Mouse (Mus musculus) bone marrow macrophage, adult 2 months (primary cell): Measurements from ENCODE around the gene Gpr4.

Experiments
- CTCF ChIP-seq: IDR thresholded peaks from 2 replicates; pipeline ENCODE4 v1.5.1; 2012; ENCODE audit warnings: low read depth, mild to moderate bottlenecking, low read length, moderate library complexity
- POLR2A ChIP-seq: IDR thresholded peaks from 2 replicates; pipeline ENCODE4 v1.6.1; 2012; ENCODE audit warnings: mild to moderate bottlenecking, low read depth, low read length, borderline replicate concordance

DNA sequence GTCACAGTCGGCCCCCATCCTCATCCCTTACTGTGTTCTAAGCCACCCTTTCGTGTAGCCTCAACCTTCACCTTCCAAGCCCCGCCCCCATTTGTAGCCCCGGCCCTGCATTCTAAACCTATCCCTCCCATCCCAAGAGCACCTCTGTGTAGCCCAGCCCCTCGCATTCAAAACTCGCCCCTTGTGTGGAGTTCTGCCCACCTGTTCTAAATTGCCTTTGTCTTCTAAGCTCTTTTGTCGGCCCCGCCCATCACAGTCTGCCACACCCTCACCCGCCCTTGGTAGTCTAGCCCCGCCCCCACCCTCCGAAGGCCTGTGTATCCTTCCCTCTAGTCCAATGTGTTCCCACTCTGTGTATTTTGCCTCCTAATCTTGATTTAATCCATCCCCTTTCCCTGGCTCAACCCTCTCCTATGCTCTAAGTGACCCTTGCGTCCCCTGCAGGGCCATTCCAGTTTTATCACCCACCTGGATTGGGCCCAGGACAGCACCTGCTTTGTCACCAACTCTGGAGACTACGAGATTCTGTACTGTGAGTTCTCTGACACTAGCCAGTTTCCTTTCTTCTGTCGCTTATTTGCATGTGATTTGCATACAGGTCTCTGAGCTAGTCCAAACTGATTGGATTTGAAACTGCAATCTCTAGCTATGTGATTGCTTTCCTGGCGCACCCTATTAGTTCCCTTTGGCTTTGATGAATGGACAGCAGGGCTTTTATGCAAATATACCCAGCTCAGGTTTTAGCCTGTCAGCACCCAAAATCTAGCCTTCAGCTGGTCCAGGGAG, 10.1 kb upstream of the Gpr4 start:
- no peak for TF ChIP-seq POLR2A
- TF ChIP-seq CTCF, result no peak
